Mouse (Mus musculus) small intestine, adult 2 months (tissue): Measurements from ENCODE around the gene Oas2.

Experiments
- CTCF ChIP-seq: fragments of 200-500 bp; IDR thresholded peaks from 2 replicates; pipeline ENCODE4 v1.5.1; 2012; ENCODE audit warnings: low read depth, mild to moderate bottlenecking, control low read depth, inconsistent platforms, low read length, moderate library complexity, mixed read lengths; ENCODE audit not compliant: insufficient replicate concordance, insufficient read length; ENCODE audit errors: extremely low read depth
- POLR2A ChIP-seq: fragments of 200-500 bp; IDR thresholded peaks from 2 replicates; pipeline ENCODE4 v1.6.1; 2012; ENCODE audit warnings: low read depth, mild to moderate bottlenecking, control low read depth, inconsistent platforms, low read length, moderate library complexity

- no peak for TF ChIP-seq POLR2A
- no peak for TF ChIP-seq CTCF
Observed at GRCm38 (mm10) chr5:120706976-120707375, 42.7 kb downstream of the Oas2 start.
